Mouse (Mus musculus) right cerebral cortex, postnatal 25 days (tissue): ENCODE measurements around the gene Siae.

ENCODE experiments used
- DNase-seq: peaks from one replicate; pipeline ENCODE4 v3.0.0; 2022

Gene Siae

DNA sequence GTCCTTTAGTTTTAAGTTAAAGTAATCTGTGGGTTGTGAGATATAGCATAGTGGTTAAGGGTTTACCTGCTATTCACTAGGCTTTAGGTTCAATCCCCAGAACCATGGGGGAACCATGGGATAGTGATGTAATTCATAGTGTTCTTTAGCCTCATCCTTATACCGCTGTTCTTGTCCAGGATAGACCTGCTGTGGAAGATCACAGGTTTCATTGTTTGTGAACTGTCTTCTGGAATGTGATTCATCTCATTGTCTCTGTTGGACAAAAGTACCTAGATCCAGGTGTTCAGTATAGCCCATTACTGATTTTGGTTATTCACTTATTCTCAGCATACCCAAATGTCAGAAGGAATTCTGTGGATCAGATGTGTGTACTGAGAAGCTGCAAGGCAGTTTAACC is 71.8 kb downstream of the Siae start:
- no peak for DNase-seq

DNA sequence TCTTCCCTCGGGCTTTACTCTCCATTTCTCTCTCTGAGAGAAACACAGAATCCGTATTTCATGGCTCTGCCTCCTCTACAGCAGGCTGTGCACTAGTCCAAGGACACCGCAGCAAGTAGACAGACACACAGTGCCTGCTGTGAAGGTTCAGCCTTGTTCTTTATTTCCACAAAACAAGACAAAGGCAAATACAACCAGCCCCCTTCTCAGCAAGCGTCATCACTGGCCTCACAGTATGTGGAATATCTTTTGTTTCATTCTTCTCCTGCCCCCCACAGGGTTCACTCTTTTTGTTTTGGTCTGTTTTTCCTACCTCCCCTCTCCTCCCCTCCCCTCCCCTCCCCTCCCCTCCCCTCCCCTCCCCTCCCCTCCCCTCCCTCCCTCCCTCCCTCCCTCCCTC is 73.1 kb downstream of the Siae start:
- no peak for DNase-seq

DNA sequence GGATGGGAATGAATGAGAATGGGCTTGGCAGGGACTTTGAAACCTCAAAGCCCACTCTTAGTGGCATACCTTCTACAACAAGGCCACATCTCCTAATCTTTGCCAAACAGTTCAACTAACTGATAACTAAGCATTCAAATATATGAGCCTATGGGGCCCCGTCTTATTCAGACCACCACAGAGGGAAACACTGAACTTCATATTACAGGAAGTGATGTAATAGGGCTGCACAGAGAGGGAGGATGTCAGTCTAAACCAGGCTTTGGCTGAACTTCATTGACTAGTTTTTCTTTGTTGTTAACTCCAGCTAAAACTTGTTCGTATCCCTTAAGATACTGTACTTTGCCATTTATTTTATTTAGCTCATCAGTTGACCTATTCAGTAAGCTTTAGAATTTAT is 74.4 kb downstream of the Siae start:
- DNase-seq, result no peak

DNA sequence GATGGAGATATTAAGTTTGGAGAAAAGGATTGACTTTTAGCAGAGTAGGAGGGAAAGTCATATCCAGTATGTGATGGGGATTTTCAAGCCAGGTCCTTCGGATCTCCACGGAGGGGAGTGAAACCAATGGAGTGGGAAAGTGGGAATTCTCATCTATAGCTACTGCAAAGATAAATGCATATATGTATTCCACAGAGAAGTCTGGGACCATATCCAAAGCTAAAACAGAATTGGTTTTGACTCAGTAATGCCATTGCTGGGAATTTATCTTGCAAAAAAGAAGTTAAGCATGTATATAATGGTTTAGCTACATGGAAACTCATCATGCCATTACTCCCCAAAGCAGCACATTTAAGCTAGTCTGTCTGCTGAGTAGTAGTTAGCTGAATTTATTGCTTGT is 76.8 kb downstream of the Siae start:
- DNase-seq, result no peak

DNA sequence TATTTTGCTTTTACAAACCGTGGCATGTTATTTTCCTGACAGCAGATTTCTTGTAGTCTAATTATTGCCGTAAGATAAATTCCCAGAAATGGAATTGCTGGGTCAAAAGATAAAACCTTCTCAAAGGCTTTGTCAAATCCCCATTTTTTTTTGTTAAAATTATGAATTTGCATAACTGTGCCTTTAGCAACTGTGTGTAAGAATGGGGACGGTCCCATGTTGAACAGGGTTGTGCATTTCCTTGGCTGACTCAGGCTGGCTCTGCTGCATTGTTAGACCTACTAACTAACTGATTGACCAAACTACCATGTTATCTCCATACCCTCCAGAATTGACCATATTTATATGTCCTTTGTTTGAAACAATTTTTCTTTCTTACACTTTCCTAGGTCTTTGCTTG is 78.8 kb downstream of the Siae start:
- no peak for DNase-seq

DNA sequence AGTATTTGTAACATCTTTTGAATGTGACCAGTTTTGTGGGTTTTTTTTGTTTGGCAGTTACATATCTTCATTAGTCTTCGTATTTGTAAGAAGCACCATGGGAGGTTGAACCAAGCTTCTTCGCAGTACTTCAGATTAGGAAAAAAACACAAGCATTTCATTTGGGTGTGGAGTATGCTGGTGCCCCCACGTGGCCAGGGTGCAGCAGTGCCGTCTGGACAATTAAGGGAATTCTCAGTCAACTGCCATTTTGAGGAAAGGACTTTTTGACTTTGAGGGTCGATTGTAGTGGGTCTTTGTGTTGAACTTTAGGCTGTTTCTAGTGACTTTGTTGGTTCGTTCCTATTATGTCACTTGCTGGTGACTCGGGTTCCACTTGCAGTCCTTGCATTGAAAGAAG is 80.8 kb downstream of the Siae start:
- DNase-seq, result peak; percentile 47

DNA sequence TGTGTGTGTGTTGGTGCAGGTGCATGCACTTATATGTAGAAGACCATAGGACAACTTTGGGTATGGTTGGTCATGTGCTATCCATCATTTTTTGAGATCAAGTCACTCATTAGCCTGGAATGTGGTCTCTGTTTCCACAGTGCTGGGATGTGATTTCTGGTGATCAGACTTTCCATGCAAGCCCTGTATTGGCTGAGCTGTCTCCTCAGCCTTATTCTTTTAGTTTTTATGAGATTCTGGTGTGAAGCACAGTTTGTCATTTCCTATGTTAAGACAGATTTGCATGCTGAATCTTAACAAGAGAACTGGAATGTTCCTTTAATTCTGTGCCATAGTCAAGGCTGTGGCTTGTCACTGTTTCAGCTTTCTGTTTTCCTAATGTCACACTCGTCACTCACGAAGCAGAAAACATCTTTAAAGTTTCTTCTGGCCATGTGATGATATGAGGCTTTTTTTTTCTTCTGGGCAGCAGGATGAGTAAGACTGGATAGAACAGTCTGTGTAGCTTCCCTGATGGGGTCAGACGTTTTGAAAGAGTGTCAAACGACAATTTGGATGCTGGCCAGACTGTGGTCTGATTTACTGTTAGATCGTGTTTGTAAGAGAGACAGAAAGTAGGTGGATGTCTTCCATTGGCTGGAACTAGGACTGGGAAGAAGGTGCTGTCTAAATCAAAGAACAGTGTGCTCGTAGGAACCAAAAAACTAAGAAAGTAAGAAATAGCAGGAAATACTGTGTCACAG is 81.5 kb downstream of the Siae start:
- DNase-seq, result no peak

DNA sequence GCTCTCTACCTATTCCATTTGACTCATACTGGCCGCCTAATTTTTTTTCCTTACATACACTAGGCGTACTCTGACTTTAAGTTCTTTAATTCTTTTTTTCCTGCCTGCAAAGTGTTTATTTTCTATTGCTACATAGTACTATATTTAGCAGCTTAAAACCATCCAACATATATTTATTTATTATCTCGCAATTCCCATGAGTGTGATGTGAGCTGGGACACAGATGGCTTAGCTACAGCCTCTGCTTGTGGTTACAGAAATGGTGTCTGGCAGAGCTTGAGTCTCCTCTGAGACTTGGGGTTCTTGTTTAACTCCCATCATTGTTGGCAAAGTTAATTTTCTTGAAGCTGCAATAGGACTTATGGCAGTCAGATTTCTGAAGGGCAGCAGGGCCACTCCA is 83.2 kb downstream of the Siae start:
- no peak for DNase-seq

DNA sequence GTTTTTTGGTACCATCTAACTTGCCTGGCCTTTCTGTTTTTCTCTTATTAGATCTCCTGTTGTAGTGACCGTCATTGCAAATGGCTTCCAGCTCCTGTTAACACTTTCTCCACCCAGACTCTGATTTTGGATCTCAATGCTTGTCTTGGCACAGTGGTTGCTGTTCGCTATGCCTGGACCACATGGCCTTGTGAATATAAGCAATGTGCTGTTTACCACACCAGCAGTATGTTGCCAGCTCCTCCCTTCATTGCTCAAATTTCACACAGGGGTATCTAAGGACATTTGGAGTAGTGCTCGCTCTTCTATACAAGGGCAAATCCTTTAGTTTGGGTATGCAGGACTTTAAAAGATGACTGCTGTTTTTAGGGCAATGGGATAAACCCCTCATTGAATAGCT is 90.7 kb downstream of the Siae start:
- DNase-seq, result no peak

DNA sequence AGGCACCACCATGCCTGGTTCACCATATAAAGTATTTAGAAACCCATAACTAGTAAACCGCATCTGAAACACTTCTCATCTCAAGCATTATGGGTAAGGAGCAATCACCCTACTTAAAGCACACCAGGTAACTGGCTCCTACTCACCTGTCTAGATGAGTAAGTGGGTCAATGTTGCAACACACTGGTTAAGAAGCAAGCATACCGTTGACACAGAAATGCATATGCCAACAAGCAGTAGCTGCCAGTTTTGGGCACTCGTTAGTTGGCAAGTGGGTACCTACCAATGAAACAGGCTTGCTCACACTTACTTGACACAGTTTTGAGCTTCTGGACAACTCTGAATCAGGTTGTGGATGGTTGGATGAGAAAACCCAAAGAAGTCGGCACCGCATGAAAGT is 95.1 kb downstream of the Siae start:
- DNase-seq, result no peak

DNA sequence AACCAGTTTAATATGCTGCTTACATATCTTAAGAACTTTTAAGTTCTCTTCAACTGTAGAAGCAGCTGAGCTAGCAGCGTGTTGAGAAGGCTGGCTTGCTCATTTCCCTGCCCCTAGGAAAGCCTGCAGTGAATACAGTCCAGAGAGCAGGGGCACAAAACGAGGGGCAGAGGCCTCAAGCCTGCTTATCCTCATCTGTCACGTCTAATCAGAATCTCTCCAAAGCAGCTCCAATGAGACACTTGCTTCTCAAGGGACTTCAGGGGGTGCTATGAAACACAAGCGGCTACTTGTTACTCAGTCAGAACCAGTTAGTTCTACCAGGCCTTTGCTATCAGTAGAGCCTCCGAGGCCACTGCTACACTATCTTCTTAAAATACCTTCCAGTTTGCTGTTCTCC is 98.3 kb downstream of the Siae start:
- DNase-seq, result no peak

DNA sequence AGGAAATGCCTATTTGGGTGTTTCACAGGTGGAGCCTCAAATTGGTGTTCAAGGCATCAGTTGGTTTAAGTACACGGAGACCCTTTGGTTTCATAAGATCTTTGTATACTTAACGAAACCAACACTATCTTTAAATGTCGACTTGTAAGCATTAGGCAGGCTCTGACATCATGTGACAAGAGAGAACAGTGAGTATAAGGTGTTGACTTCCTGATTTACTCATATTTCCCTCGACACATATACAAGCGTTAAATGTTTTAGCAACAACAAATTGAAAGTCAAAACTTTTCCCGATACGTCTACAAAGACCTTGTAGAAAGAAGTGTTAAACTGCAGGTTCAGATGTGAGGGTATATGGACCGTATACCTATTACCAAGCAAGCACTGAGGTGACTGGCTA is 100.5 kb downstream of the Siae start:
- no peak for DNase-seq

DNA sequence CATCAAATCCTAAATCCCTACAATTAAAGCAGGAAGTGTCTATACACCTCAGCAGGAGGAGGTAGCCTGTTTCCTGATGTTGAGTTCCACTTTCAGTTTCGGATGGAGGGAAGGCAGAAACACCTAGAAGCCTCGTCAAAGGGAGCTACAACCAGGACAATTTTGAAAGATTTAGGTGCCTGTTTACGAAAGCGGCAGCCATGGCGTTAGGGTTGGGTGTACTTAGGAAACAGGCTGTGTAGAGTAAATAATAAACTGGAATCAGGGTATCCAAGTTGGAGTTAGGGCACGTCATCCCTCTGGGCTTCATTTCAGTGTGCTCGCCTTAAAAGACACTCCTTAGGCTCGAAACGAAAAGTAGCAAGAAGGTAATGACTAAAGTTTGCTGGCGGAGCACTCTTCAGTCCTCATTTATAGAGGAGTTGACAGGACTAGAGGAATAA is 101.0 kb downstream of the Siae start:
- no peak for DNase-seq

DNA sequence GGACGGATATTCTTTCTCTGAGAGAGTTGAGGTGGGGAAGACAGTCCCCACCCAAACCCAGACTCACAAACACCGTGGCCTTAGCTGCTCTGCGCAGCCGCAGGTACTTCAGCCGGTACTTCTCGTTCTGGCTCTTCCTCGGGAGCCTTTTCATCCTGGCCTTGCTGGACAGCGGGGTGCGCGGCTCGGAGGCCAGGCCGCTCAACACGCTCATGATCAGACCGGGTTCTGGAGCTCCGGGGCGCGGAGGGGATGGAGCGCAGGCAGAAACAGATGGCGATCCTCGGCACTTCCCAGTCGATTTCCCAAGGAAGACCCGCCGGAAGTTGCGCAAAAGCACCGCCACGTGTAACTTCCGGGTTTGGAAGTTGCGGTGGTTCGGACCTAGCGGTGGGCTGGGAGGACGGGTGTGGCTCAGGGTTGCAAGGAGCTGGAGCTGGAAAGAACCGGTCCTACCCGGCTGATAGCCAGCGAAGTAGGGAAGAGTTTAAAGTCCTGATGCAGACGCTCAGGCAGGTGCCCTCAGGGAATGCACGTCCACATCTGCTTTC is 101.5 kb downstream of the Siae start, which contains the start of gene Tbrg1:
Tbrg1 (minus strand) TSS at position 382 of the 551 bp plus-strand sequence.
- peak; percentile 82 for DNase-seq

DNA sequence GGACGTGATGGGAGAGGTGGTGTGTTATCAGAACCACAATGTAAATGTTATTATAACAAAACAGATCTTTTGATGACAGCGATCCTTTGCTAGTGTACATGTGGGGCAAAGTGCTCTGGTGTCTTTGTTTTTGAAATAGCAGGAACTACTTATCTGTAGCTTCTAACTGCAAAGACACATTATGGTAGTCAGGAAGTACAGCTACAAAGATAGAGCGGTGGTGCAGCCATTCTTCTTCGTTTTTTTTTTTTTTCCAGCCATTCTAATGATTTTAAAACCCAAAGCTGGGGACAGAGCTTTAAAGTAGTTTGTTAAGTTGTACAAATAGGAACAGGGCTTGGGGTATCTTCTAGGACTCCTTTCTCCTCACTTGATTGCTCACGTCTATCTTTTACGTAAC is 103.9 kb downstream of the Siae start:
- DNase-seq, result no peak

DNA sequence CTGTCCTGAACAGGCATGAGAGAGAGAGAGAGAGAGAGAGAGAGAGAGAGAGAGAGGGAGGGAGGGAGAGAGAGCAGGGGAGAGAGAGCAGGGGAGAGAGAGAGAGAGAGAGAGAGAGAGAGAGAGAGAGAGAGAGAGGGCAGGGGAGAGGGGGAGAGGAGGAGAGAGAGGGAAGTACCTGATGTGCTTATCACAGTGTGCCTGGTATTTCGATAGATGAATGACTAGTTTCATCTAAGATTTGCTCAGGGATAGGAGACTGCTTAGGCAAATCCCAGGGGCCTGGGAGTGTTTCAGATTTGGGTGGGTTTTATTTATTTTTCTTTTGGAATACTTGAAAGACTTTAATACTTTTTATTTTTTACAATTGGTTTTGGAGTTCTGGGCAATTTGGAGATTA is 107.7 kb downstream of the Siae start:
- DNase-seq, result no peak

DNA sequence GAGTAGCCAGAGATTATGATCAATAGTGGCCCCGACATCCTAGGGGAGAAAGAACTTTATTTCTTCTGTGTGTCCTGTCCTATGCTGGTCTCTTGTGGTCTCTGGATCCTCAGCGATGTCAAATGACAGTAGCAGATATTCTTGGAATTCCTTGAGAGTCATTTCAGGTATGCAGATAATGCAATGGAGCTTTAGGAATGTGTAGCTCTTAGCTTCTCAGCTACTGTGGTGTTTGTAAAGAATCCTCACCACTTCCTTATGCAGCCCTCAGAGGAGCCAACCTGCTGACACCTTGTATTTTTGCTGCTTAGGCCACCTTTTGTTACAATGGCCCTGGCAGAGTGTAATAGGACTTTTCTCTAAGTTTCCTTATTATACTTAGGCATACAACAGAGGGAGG is 109.1 kb downstream of the Siae start:
- DNase-seq, result no peak

DNA sequence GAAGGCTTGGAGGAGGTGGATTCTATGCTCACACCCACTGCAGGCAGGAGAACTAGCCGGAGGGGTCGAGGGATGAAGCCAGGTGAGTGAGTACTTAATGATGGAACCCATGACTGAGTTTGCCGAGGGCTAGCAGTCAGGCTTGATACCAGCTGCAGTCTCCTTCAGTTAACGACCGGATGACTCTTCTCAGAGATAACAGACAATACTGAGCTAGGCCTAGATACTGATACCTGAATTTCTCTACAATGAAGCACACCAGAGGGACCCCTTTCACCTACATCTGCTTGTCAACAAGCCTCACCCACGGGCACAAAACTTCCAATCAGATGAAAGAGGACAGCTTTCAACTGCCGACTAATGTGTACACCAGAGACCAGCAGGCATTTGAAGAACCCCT is 110.5 kb downstream of the Siae start:
- DNase-seq, result no peak

DNA sequence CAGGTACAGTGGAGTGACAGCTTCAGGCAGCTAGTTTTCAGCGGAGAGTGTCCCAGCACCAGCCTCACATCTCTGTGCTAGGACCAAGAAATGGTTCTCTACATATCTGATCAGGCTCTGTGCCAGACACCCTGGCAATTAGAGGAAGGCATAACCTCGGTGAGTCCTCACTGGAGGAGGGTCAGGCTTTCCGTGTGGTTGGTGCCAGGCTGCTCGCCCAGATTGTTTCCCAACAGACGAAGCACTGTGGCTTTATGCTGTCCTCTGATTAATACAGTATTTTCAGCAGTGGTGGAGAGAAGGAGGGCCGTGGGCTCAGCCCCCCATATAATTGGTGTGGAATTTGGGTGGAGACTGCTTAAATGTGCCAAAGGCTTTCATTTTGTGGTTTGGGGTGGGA is 113.6 kb downstream of the Siae start, which contains the start of gene Panx3:
Panx3 (minus strand) TSS at position 121 of the 400 bp plus-strand sequence.
- DNase-seq, result no peak

DNA sequence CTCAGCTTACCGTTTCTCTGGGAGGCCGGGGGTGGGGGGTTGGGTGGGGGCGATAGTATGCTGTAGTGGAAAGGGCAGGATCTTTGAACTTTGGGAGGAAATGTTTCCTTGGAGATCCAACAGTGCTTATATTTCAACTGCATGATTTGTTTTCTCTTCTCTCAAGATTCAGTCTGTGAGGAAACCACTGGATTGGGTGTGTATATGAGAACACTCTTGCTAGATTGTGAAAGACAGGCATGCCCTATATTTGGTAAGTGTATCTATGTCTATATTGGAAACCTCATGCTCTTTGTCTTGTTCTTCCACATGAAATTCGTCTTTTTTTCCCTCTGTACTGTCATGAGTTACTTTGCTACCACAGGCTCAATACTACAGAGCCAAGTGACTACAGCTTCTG is 114.2 kb downstream of the Siae start:
- DNase-seq, result no peak

DNA sequence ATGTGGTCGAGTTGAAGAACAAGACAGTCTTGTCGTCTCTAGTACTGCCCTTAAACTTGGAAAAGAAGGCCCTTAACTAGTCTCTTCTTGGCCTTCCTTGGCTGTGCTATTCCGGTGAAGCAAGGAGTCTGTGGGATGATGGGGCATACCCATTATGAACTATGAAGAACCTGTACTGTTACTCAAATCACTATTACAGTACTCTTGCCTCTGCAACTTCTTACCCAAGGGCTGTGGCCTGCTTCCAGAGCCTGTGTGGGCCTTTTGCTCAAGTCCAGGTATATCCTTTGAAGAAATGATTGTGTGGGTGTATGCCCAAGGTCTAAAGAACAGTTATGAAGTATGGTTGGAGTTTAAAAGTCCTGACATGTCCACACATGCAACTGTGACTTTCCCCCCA is 114.8 kb downstream of the Siae start:
- DNase-seq, result no peak

DNA sequence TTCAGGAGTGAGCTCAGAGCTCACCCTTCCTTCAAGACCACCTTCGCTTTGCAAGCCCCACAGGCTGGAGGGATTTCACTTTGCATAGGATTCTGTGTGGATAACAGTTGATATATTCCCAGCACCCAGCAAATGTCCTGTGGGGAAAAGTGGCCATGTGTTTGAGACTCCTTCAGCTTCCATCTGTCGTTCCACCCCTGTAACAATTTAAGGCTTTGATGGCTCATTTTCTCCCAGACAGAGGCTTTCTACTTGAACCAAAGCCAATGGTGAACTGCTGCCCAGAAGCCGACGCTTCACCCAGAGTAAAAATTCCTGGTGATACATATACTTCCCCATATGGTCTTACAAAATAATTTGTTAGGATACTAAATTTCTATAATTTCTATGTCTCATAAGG is 119.8 kb downstream of the Siae start:
- DNase-seq, result peak; percentile 52

DNA sequence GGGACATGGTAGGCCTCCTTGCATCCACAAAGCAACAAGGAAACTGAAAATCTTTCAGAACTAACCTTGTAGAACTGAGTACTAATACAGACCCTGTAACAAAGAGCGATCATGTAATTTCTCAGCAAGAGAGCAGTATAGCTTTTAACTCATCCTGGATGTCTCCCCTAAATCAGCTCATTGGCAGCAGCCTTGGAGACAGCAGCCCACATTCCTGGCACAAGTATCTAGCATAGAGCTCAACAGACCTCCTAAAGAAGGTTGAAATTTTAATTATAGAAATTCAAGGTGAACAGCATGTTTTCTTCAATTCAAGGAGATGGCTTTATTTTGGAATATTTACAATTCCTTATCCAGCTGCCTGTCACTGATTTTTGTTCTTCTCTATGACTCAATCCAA is 125.6 kb downstream of the Siae start:
- DNase-seq, result no peak

DNA sequence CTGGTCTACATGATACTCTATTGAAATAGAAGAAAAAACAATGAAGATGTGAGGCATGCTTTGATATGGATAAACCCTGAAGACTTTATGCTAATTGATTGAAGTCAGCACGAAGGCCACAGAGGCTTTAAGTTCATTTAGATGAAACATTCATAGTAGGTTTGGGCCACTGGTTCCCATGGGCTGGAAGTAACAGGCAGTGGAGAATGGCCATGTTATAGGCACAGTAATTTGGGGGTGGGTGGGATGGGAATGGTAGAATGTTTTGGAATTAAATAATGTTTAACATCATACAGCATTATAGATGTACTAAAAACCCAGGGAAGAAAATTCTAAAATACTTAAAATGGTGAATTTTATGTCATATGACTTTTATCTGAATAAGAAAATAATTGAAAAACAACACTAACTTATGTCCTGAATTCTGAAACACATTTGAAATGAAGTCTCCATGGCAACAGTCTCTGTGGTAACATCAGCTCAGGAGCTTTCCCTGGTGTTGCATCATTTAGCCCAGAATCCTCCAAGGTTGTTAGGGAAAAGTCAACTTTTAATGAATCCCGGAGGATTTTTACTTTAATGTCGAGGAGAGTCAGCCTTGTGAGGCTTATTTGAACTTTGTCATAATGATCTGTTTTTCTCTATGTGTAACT is 131.9 kb downstream of the Siae start:
- DNase-seq, result no peak

DNA sequence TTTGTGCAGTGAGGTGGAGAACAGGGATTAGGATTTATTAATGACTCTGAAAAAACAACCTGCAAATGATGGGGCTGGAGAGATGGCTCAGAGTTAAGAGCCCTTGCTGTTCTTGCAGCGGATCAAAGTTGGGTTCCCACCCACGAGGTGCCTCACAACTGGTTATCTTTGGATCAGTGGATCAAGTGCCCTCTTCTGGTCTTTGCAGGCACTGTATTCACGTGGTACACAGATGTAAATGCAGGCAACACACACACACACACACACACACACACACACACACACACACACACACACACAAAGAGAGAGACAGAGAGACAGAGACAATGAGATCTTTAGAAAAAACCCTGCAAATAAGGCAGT is 132.4 kb downstream of the Siae start:
- no peak for DNase-seq
